Mouse (Mus musculus): Measurements from ENCODE around the gene Stab2. TPM values are rescaled to one million over a fixed set of nuclear protein-coding genes. Genes with fewer than 3 reads are reported as not detected.

Stab2 gene
- total RNA-seq, 2 experiments from 2014 or later: 0.25 to 1.9 TPM

DNA sequence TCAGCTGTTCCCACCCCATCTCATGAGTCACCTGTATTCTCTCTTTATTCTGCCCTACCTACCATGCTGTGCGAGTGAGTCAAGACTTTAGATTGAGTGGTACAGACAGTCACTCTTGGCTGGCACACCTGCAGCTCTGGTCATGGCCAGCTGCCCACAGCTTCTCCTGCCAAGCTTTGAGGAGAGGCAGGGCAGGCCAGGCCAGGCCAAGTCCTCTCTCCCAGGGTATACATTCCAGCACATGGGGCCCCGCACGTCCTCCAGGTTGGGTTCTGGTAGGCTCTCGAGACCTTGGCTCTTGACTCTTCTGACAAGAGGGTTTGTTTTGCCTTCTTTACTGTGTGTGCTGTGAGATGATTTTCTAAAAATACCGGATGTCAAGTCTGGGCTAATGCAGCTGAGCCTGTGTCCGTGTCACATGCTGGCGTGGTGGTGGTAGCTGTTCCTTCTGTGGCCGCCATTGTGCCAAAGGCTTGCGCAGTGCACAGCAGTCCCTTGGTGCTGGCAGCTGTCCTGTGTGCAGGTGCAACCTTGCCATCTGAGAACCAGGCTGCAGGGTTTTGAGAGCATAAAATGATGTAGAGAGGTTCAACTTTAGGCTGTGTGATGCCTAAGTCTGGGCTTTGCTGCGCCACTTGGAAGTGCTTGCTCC is 181.8 kb downstream of the Stab2 start:
- peak; percentile 86 to 87 for DNase-seq

DNA sequence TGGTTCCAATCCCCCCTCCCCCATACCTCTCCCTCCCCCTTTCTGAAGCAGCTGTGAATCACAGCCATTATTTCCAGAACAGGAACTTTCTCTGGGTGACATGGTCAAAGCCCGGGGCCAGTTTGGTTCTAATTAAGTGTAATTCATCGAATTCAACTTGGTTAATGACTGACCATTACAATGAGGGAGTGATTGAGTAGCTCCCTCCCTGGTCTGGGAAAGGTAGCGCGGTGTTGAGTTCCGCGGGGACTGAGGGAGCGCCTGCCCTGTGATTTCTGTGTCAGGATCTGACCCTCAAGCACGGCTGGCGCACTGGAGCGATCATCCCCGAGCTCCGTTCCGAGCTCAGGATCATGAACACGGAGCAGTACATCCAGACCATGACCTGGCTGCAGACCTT is 183.0 kb downstream of the Stab2 start:
- DNase-seq: no peak

DNA sequence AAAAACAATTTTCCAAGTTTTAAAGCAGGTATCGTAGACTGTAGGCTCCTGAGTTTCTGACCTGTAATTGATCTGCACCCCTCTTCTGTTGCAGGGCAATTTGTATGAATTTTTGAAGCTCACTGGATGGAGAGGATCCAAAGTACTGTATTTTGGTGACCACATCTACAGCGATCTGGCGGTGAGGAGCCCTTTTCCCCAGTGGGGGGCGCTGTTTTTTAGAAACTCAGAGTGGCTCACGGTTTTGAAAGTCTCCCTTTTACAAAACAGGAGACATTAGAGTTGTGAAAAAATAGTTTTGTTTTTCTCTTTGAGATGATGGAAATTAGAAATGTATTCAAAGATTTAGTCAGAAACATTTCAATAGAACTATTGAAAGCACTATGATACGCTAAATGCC is 183.7 kb downstream of the Stab2 start:
- DNase-seq: no peak

GRCm38 (mm10) chr10:86821014-86821413 is 186.8 kb downstream of the Stab2 start:
- DNase-seq: no peak

DNA sequence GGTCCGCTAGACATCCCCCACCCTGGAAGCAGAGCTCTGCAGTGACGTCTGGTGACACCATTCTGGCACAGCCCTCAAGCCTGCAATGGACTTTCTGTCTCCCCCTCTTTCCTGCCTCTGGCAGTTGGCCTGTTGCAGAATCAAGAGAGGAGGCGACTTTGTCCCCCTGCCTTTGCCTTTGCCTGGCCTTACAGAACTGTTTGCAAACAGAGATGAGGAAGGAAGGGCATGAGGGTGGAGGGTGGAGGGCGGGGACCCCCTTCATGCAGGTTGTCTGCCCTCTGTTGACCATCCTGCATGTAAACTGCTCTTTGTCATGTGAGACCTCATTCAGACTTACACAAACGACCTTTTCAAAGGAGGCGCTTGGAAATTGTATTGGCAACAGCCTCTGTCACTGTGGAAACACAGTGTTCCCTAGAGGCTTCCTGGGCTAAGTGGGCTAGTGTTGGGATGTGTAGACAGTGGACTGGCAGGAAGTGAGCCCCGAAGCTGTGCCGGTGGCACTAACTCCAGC is 188.1 kb downstream of the Stab2 start:
- peak; percentile 64 for DNase-seq

DNA sequence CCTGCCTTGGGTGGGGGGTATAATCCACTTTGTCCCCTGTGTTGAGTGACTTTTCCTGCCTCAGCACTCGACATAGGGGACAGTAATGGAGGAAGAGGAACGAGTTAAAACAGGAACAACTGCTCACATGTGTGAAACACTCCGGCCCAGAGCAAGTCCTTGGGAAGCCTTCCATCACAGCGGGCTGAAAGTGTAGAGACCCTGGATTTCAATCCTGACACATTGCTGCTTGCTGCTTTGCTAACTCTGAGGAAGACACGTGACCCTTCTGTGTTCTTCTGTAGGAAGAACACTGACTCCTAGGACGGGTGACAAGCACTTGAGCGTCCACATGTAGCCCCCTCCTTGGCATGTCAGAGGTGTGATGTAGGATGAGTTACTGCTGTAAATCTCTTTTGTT is 192.7 kb downstream of the Stab2 start:
- no peak for DNase-seq

- DNase-seq: peak in 1 of 2 experiments; percentile 49
Measured at GRCm38 (mm10) chr10:86814292-86815131, 193.3 kb downstream of the Stab2 start.

GRCm38 (mm10) chr10:86810612-86811011 is 197.2 kb downstream of the Stab2 start:
- DNase-seq: peak in 1 of 2 experiments; percentile 27

GRCm38 (mm10) chr10:86810000-86810399 is 197.8 kb downstream of the Stab2 start:
- DNase-seq: no peak

DNA sequence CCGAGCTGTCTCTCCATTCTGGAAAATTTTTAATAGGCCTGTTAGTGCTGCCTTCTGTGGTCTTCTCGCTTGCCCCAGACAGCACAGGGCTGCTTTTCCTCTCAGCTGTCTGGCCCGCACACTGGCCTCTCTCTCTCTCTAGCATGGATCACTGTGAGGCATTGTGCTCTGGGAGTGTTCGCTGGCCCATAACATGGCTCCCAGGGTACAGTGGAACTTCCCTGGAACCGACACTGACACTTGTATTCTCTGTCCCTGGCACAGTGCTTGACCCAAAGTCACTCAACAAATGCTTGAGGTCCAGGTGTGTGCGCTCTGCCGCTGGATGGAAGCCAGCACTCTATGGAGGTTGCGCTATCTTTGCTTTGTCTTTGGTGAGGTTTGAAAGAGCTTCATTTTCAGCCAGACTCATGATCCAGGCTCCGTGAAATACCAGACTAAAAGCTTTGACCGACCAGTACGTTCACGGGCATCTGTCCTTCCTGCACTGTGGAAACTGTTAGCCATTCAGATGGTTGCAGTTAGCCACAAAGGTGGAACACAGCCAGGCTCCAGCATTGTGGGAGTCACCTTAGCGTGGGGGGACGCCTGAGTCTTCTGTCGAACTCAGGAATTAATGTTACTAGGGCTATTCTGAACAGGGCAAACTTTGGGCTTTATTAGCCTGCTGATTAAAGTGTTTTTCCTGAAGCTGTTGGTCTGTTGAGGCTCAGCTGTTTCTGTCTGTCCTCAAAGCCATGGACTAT is 199.6 kb downstream of the Stab2 start:
- no peak for DNase-seq

DNA sequence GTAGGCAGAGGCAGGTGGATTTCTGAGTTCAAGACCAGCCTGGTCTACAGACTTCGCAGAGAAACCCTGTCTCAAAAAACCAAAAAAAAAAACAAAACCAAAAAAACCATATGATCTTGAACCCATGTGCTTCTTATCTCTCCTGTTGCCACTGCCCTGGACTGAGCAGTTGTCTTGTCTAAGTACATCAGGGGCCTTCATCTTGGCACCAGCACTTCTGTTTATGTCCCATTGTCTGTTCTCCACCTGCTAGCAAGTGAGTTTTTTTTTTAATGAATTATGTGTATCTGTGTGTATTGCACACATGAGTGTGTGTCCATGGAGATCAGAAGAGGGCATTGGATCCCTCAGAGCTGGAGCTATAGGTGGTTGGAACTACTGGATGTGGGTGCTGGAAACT is 200.5 kb downstream of the Stab2 start:
- DNase-seq: no peak

DNA sequence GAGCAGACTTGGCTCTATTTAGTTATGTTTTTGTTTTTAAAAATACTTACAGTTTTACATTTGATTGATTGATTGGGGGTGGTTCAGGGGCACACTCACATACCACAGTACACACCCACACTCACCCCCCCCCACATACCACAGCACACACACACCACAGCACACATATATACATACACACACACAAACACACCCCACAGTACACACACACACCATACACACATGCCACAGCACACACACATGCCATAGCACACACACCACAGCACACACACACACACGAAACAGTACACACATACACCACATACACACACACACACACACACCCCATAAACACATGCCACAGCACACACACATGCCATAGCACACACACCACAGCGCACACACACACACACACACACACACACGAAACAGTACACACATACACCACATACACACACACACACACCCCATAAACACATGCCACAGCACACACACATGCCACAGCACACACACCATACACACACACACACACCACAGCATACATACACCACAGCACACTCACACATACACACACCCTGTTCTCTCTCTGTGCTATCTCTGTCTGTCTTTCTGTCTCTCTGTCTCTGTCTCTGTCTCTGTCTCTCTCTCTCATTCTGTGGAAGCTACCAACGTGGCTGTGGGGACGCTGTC is 211.6 kb downstream of the Stab2 start:
- no peak for DNase-seq

- peak; percentile 48 to 52 for DNase-seq
Measured at GRCm38 (mm10) chr10:86794794-86795535, 212.9 kb downstream of the Stab2 start.

- DNase-seq: no peak
Measured at GRCm38 (mm10) chr10:86794196-86794595, 213.6 kb downstream of the Stab2 start.

DNA sequence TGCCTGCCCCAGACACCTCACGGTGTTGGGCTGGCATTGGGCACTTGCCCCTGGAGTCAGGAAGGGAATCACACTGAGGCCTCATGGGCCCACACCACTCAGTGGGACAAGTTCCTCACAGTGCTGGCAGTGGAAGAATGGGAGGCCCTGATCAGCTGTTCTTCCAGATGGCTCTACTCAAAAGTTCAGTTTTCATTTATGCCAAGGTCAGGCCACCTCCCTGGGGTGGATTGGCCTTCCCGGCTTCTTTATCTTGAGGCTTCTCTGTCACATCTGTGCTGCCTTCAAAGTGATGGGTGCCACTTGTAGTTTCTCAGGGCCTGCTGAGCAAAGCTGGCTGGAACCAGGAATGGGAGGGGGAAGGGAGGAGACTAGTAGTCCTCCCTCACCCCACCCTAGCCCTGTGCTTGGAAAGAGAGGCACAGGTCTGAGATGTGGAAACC is 214.3 kb downstream of the Stab2 start:
- DNase-seq: peak; percentile 67 to 78

- DNase-seq: no peak
Measured at GRCm38 (mm10) chr10:86791507-86792184, 216.2 kb downstream of the Stab2 start.

All from heart, adult 18-20 months (tissue).